Mouse (Mus musculus): Measurements from ENCODE around the gene Cog5. TPM values are rescaled to one million over a fixed set of nuclear protein-coding genes. Genes with fewer than 3 reads are reported as not detected.
A peak's percentile ranks its signal among the peaks of the same experiment; 100 is the strongest.

Gene Cog5
- polyA plus RNA-seq, 1 experiment from 2014 or later = 20.7 TPM

DNA sequence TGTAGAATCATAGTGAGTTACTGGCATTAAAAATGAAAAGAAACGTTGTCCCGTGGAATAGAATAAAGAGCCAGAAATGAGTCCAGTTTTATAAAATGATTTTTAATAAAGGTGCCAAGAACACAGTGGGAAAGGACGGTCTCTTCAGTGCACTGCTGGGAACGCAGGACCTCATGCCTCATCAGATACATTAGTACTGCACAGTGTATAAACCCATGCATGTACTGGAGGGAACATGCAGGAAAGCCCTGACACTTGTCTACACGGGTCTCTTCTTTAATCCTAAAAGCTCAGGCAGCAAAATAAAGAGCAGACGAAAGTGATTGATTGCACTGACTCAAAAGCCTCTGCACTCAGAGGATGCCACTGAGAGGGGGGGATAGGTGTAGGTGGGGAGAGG lies 236.0 kb downstream of the Cog5 start:
- 53% methylated on average over 6 of the region's 6 CpGs for WGBS
- Histone ChIP-seq H3K27me3 (replicated peaks; ENCODE audit: control insufficient read depth, insufficient read depth, low read length) (no peaks in the 10 kb centered on the region), H3K9me3 (ENCODE audit: control insufficient read depth, low read length) (no peaks in the 10 kb centered on the region), H3K27ac (ENCODE audit: low read depth, low read length) (no peak overlapping the region), H3K4me1 (ENCODE audit: control insufficient read depth, insufficient read depth, low read depth, low read length) (peaks cover 5% of the 10 kb centered on the region), H3K4me2 (ENCODE audit: low read length) (no peak overlapping the region), H3K9ac (ENCODE audit: low read depth, low read length) (no peak overlapping the region), H3K36me3 (ENCODE audit: control insufficient read depth, insufficient read depth, low read length) (no peaks in the 10 kb centered on the region), H3K4me3 (ENCODE audit: low read length) (no peak overlapping the region)
- 0 out of 2 replicates have a peak, but pooled peaks have one; percentile 62 for ATAC-seq

DNA sequence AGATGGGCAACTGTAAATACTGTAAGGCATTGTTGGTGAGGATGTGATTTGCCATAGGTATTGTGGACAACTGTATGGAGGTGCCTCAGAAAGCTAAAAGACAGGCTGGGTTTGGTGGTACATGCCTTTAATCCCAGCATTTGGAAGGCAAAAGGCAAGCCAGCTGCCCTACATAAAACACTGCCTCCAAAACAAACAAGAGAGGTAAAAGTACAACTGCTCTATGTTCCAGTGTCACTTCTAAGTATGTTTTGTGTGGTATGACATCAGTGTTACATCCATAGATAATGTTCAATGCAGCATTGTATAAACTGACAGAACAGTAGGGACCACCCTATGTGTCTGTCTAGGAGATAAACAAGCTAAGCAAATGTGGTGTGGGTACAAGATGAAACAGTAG lies 237.4 kb downstream of the Cog5 start:
- H3K27ac ChIP-seq (ENCODE audit: low read depth, low read length) = no peak overlapping the region
- no peaks in the 10 kb centered on the region for H3K36me3 ChIP-seq (ENCODE audit: control insufficient read depth, insufficient read depth, low read length)
- no peak overlapping the region for H3K9ac ChIP-seq (ENCODE audit: low read depth, low read length)
- ATAC-seq = no peak
- no peaks in the 10 kb centered on the region for H3K9me3 ChIP-seq (ENCODE audit: control insufficient read depth, low read length)
- H3K4me2 ChIP-seq (ENCODE audit: low read length) = no peak overlapping the region
- H3K4me1 ChIP-seq (ENCODE audit: control insufficient read depth, insufficient read depth, low read depth, low read length) = peaks cover 17% of the 10 kb centered on the region
- H3K27me3 ChIP-seq (replicated peaks; ENCODE audit: control insufficient read depth, insufficient read depth, low read length) = no peaks in the 10 kb centered on the region
- no peak overlapping the region for H3K4me3 ChIP-seq (ENCODE audit: low read length)

- ATAC-seq = no peak
- Histone ChIP-seq H3K27ac (ENCODE audit: low read depth, low read length) (no peak overlapping the region), H3K4me3 (ENCODE audit: low read length) (no peak overlapping the region), H3K36me3 (ENCODE audit: control insufficient read depth, insufficient read depth, low read length) (no peaks in the 10 kb centered on the region), H3K9me3 (ENCODE audit: control insufficient read depth, low read length) (no peaks in the 10 kb centered on the region), H3K9ac (ENCODE audit: low read depth, low read length) (no peak overlapping the region), H3K27me3 (replicated peaks; ENCODE audit: control insufficient read depth, insufficient read depth, low read length) (no peaks in the 10 kb centered on the region), H3K4me1 (ENCODE audit: control insufficient read depth, insufficient read depth, low read depth, low read length) (peaks cover 18% of the 10 kb centered on the region), H3K4me2 (ENCODE audit: low read length) (no peak overlapping the region)
- WGBS = 86% methylated on average over 7 of the region's 7 CpGs
Measured at GRCm38 (mm10) chr12:31892771-31893170, 238.1 kb downstream of the Cog5 start.

GRCm38 (mm10) chr12:31895095-31895734 lies 240.5 kb downstream of the Cog5 start:
- Histone ChIP-seq H3K27ac (ENCODE audit: low read depth, low read length) (no peak overlapping the region), H3K4me2 (ENCODE audit: low read length) (no peak overlapping the region), H3K27me3 (replicated peaks; ENCODE audit: control insufficient read depth, insufficient read depth, low read length) (no peaks in the 10 kb centered on the region), H3K36me3 (ENCODE audit: control insufficient read depth, insufficient read depth, low read length) (no peaks in the 10 kb centered on the region), H3K4me3 (ENCODE audit: low read length) (no peak overlapping the region), H3K4me1 (ENCODE audit: control insufficient read depth, insufficient read depth, low read depth, low read length) (peaks cover 18% of the 10 kb centered on the region), H3K9me3 (ENCODE audit: control insufficient read depth, low read length) (no peaks in the 10 kb centered on the region), H3K9ac (ENCODE audit: low read depth, low read length) (no peak overlapping the region)
- peak; percentile 61; the same call in 1 of the 2 replicates for ATAC-seq
- WGBS = 34% methylated on average over 8 of the region's 8 CpGs

GRCm38 (mm10) chr12:31895888-31896287 lies 241.2 kb downstream of the Cog5 start:
- H3K9me3 ChIP-seq (ENCODE audit: control insufficient read depth, low read length) = no peaks in the 10 kb centered on the region
- no peak overlapping the region for H3K9ac ChIP-seq (ENCODE audit: low read depth, low read length)
- H3K4me1 ChIP-seq (ENCODE audit: control insufficient read depth, insufficient read depth, low read depth, low read length) = peaks cover 18% of the 10 kb centered on the region
- no peaks in the 10 kb centered on the region for H3K27me3 ChIP-seq (replicated peaks; ENCODE audit: control insufficient read depth, insufficient read depth, low read length)
- WGBS = 19% methylated on average over 2 of the region's 2 CpGs
- no peak overlapping the region for H3K27ac ChIP-seq (ENCODE audit: low read depth, low read length)
- no peaks in the 10 kb centered on the region for H3K36me3 ChIP-seq (ENCODE audit: control insufficient read depth, insufficient read depth, low read length)
- ATAC-seq = peak; percentile 79
- no peak overlapping the region for H3K4me3 ChIP-seq (ENCODE audit: low read length)
- no peak overlapping the region for H3K4me2 ChIP-seq (ENCODE audit: low read length)

- Histone ChIP-seq H3K4me3 (ENCODE audit: low read length) (no peak overlapping the region), H3K27ac (ENCODE audit: low read depth, low read length) (no peak overlapping the region), H3K9ac (ENCODE audit: low read depth, low read length) (no peak overlapping the region), H3K9me3 (ENCODE audit: control insufficient read depth, low read length) (no peaks in the 10 kb centered on the region), H3K4me1 (ENCODE audit: control insufficient read depth, insufficient read depth, low read depth, low read length) (peaks cover 18% of the 10 kb centered on the region), H3K4me2 (ENCODE audit: low read length) (no peak overlapping the region), H3K36me3 (ENCODE audit: control insufficient read depth, insufficient read depth, low read length) (no peaks in the 10 kb centered on the region), H3K27me3 (replicated peaks; ENCODE audit: control insufficient read depth, insufficient read depth, low read length) (no peaks in the 10 kb centered on the region)
- peak; percentile 27; the same call in 1 of the 2 replicates for ATAC-seq
- 18% methylated on average over 5 of the region's 5 CpGs for WGBS
Measured at GRCm38 (mm10) chr12:31896295-31896694, 241.6 kb downstream of the Cog5 start.

- WGBS = 23% methylated on average over 8 of the region's 8 CpGs
- H3K9ac ChIP-seq (ENCODE audit: low read depth, low read length) = no peak overlapping the region
- no peaks in the 10 kb centered on the region for H3K27me3 ChIP-seq (replicated peaks; ENCODE audit: control insufficient read depth, insufficient read depth, low read length)
- peaks cover 18% of the 10 kb centered on the region for H3K4me1 ChIP-seq (ENCODE audit: control insufficient read depth, insufficient read depth, low read depth, low read length)
- H3K4me3 ChIP-seq (ENCODE audit: low read length) = no peak overlapping the region
- peak; percentile 65 for ATAC-seq
- H3K36me3 ChIP-seq (ENCODE audit: control insufficient read depth, insufficient read depth, low read length) = no peaks in the 10 kb centered on the region
- H3K9me3 ChIP-seq (ENCODE audit: control insufficient read depth, low read length) = no peaks in the 10 kb centered on the region
- H3K27ac ChIP-seq (ENCODE audit: low read depth, low read length) = no peak overlapping the region
- H3K4me2 ChIP-seq (ENCODE audit: low read length) = no peak overlapping the region
Measured at GRCm38 (mm10) chr12:31896986-31897385, 242.3 kb downstream of the Cog5 start.

- Histone ChIP-seq H3K4me1 (ENCODE audit: control insufficient read depth, insufficient read depth, low read depth, low read length) (peaks cover 18% of the 10 kb centered on the region), H3K27me3 (replicated peaks; ENCODE audit: control insufficient read depth, insufficient read depth, low read length) (no peaks in the 10 kb centered on the region), H3K27ac (ENCODE audit: low read depth, low read length) (no peak overlapping the region), H3K9me3 (ENCODE audit: control insufficient read depth, low read length) (no peaks in the 10 kb centered on the region), H3K4me3 (ENCODE audit: low read length) (no peak overlapping the region), H3K9ac (ENCODE audit: low read depth, low read length) (no peak overlapping the region), H3K4me2 (ENCODE audit: low read length) (no peak overlapping the region), H3K36me3 (ENCODE audit: control insufficient read depth, insufficient read depth, low read length) (no peaks in the 10 kb centered on the region)
- 54% methylated on average over 7 of the region's 7 CpGs for WGBS
- ATAC-seq = peak; percentile 48; the same call in 1 of the 2 replicates
Measured at GRCm38 (mm10) chr12:31897456-31897855, 242.8 kb downstream of the Cog5 start.

DNA sequence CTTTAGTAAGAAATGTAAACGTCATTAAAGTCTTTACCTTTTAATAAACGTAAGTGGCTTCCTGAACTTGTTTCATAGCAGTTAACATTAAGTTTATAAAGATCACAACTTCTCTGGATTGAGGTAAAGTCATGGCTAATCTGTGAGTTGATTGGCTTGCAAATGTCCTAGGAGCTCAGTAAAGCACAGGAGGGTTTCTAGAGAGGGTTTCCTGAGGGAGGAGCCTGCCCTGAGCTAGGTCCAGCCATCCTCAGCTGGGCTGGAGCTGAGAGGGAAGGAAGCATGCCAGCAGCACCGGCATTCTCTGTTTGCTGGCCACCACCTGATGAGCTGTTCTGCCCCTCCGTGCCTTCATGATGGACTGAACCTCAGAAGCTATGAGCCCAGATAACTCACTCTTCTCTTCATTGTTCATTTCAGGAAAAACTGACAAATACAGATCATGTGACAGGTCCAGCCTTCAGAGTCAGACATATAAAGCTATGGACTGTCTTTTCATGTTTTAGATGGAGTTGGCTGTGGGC lies 245.8 kb downstream of the Cog5 start:
- H3K4me3 ChIP-seq (ENCODE audit: low read length) = no peak overlapping the region
- peaks cover 21% of the 10 kb centered on the region for H3K4me1 ChIP-seq (ENCODE audit: control insufficient read depth, insufficient read depth, low read depth, low read length)
- no peaks in the 10 kb centered on the region for H3K27me3 ChIP-seq (replicated peaks; ENCODE audit: control insufficient read depth, insufficient read depth, low read length)
- H3K36me3 ChIP-seq (ENCODE audit: control insufficient read depth, insufficient read depth, low read length) = no peaks in the 10 kb centered on the region
- H3K9ac ChIP-seq (ENCODE audit: low read depth, low read length) = no peak overlapping the region
- no peaks in the 10 kb centered on the region for H3K9me3 ChIP-seq (ENCODE audit: control insufficient read depth, low read length)
- no peak for ATAC-seq
- H3K4me2 ChIP-seq (ENCODE audit: low read length) = no peak overlapping the region
- no peak overlapping the region for H3K27ac ChIP-seq (ENCODE audit: low read depth, low read length)
- WGBS = 79% methylated on average over 4 of the region's 4 CpGs

Data from hindbrain, embryonic 16.5 days (tissue).